Mouse (Mus musculus): ENCODE measurements at regions not wholly inside any gene's neighbourhood (a gene's known extent, or its start where the extent isn't known, plus 50 kb on each side); places are given as distances from the start of the nearest gene placed in this dataset.
A peak's percentile ranks its signal among the peaks of the same experiment; 100 is the strongest.

DNA sequence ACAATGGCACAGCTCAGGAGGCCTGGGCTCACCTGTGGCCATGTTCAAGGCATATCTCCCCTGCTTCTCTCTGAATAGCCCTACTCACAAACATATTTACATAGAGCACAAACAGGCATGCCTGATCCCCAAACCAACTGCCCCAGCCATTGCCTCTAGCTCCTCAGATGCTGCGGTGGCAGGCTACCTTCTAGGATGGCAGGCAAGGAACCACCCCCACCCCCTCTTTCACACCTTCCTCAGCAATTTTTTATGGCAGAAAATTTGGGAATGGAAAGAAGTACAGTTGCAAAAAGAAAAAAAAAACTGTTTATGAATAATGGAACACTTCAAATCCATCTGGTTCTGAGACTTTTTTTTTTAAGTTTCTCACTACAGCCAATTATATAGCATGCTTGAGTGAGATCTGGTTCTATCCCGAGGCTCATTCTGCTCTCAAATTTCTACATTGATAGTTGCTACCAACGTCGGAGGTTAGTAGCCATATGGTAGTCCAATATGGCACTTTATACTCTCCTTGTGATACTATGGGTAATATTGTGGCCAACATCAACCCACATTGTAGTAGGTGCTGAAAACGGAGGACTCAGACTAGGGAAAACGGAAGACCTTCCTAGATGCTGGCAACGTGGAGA is 136.8 kb upstream of the Gm10295 start:
- no peak for DNase-seq (ENCODE audit: low spot score in 2 of 2)

DNA sequence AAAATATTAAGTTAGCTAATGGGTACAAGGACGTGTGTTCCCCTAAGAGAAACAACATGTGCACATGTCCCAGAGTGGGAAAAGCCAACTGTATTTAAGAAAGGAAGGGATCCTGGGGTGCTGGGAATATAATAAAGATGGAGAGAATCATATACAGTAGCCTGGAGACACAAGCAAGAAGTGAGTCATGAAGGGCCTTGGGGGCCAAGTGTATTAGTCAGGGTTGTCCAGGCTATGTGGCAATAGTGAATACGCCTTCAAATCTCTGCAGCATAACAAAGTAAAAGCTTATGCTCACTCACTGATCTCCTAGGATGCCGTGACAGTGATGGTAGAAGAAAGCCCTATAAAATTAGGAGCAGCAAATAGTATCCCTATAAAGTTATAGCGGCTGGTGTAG is 124.1 kb upstream of the Gm10295 start:
- no peak for DNase-seq (ENCODE audit: low spot score in 2 of 2)

DNA sequence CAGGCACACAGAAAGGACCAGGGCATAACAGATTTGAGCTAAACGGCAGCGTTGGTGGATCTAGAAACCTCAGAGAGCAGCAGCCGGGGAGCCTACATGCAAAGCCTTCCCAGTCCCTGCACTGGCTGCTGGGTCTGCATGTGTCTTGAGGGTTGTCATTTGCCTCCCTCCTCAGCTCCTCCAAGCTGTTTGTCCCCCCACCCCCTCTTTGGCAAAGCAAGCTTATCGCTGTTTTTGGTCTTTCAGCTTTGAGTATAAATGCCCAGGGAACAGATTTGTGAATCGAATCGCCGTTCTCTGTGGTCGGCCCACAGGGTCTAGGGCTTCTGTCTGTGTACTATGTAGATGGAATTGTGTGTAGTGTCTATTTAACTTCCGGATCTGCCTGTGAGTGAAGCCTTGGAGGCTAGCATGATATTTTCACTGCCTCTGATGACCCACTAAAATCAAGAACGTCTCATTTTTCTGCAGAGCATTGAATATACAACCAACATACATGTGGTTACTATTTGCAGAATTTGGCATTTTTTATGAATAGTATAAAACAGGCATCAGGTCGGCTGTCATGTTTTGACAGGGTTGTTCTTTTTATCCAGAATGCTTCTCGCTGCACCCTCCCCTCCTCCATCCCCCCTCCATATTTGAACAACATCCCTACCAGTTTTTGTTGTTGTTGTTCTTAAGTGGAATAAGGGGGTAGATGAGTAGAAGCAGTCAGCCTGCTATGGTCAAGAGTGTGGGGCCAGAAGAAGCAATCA is 121.3 kb upstream of the Gm10295 start:
- peak; percentile 9 to 18 for DNase-seq (ENCODE audit: low spot score in 2 of 2)

DNA sequence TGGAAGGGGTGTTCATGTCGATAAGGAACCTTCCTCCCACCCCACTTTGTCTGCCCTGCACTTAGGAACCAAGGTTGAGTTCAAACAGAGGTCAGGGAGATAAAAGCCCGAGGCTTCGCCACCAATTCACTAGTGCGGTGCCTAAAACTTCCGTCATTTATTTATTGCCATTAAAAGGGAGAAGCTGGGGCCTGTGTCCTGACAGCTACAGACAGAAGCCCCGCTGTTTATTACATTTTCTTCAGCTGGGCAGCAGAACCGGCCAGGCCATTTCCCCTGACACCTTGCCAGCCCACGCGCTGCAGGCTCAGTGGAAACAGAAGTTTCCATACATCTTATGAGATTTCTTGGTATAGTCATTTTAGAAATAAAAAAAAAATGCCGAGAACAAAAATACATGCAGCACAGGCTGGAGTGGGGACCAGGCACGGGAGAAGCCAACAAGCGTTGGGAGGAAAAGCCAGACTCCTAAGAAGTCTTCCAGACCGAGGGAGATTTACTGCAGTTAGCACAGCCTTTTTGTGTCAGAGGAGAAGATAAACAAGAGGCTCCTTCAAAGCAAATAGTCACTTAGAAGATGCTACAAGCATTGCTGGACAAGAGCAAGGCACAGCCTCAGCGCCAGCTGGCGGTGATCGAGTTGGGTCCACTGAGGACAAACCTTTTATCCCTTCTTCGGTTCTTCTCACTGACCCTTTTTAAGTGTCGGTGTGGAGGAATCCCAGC is 120.5 kb upstream of the Gm10295 start:
- no peak for DNase-seq (ENCODE audit: low spot score in 2 of 2)

DNA sequence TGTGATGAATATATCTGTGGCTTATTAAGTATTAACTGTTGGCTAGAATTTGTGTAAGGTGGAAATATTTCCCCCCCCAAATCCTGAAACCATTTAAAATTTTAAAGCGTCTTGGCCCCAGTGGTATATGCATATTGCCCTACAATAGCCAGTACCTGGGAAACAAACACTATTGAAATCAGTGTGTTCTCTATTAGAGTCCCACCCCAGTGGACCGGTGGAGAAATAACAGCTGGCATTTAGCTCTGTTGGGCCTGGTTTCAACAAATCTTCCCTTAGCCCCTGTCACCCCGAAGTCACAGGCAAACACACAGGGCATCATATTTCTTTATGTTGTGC is 120.0 kb upstream of the Gm10295 start:
- no peak for DNase-seq (ENCODE audit: low spot score in 2 of 2)

DNA sequence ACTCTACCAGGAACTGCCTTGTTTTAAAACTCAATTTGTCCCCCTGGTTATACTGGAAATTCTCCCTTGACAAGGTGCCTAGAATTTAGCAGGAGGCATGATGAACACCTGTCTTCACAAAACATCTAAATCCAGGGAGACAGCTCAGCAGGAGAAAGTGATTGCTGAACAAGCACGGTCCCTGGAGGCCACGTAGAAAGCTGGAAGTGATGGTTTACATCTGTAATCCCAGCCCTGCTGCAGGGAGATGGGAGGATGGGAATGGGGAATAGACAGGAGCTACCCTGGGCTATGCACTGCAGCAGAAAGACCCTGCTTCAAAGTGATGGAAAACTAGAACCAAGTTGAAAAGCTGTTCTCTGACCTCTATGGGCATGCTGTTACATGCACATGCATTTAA is 119.1 kb upstream of the Gm10295 start:
- no peak for DNase-seq (ENCODE audit: low spot score in 2 of 2)

DNA sequence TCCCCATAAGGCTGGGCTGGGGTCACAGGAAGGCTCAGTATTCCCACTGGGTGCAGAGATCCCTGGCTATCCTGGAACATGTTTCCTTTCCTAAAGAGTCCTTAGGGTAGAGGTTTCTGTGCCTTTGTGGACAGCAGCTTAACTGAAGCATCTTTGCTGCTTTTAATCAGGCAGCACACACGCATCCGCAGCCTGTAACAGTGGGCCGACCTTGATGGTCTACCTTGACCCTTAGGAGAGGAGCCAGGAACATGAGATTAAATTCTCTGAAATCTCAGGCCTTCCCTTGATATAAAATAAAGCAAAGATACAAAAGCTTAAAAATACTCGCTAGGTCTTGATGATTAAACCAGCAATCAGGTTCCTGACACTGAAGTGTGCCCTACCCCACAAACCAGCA is 118.7 kb upstream of the Gm10295 start:
- DNase-seq (ENCODE audit: low spot score in 2 of 2) = no peak

DNA sequence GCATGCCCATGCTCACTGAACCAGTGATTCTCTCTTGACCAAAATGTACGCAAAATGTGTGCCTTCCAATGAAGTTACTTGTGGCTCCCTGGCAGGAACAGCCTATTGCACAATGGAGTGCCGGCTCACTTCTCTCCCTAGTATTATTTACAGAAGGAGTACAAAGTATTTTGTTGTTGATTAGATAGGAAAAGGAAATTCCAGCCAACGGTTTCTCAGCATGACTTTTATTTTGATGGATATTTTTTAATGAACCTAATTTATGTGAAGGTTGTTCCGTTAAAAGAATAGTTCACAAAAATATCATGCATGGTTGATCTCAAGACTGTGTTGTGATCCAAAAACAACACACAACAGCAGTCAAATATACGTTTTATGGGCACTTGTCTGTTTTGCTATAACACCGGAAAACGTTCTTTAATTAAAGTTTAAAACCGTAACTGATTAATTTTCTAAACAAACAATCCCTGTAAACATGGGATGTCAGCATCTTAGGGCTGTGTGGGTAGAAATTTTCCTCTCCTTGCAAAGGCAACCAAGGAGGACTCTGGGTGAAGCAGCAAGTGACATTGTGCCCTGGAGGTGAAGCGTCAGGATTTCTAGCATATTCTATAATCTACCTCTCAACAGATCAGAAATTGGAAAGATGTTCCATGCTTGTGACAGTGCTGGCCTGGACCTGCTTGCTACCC is 116.3 kb upstream of the Gm10295 start:
- DNase-seq (ENCODE audit: low spot score in 2 of 2) = no peak

DNA sequence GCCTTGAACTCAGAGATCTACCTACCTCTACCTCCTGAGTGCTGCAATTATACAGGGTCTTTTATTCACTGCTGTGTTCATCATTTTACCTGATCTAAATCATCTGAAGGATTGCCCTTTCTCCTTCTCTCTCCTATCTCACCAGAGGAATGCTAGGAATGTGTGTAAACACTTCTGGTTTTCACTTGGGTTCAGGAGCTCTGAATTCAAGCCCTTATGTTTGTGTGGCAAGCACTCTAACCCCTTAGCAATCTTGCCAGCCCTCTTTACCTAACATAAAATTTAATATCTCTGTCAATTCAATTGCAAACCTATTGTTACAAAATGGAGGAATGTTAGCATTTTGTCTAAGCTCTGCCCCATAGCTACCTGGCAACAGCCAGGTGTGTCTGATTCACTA is 112.8 kb upstream of the Gm10295 start:
- no peak for DNase-seq (ENCODE audit: low spot score in 2 of 2)

DNA sequence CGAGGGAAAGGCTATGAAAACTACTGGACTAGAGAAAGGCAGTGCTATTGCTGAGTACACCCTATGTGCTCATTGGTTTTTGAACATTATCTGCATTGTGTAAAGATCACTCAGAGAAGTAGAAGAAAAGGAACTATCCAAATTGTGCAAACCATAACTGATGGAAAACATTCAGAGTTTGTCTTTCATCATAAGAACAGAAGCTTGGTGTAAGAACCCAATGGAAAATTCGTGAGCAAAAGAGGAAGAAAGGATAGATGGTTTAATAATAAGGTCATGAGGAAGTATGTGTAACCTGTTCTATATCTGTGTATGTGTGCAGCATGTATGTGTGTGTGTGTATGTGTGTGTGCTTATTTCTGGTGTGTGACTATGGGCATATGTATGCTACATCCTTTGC is 112.3 kb upstream of the Gm10295 start:
- DNase-seq (ENCODE audit: low spot score in 2 of 2) = no peak

DNA sequence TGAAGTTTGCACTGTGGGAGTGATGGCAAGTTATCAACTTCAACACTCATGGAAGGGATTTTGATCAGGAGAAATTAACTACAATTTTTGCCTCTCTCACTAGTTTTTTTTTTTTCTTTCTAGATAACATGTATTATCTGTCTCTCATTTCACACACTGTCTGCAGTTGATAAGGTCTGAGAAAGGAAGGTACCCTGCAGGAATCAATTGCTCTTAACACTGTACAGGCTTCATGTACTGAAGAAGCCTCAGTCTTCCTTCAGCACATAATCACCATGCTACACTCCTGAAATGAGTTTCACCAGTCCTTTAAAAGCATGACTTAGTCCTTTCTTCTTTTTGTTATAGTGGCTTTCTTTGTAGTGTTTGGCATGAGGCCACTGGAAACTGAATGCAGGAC is 108.5 kb upstream of the Gm10295 start:
- DNase-seq (ENCODE audit: low spot score in 2 of 2) = no peak

DNA sequence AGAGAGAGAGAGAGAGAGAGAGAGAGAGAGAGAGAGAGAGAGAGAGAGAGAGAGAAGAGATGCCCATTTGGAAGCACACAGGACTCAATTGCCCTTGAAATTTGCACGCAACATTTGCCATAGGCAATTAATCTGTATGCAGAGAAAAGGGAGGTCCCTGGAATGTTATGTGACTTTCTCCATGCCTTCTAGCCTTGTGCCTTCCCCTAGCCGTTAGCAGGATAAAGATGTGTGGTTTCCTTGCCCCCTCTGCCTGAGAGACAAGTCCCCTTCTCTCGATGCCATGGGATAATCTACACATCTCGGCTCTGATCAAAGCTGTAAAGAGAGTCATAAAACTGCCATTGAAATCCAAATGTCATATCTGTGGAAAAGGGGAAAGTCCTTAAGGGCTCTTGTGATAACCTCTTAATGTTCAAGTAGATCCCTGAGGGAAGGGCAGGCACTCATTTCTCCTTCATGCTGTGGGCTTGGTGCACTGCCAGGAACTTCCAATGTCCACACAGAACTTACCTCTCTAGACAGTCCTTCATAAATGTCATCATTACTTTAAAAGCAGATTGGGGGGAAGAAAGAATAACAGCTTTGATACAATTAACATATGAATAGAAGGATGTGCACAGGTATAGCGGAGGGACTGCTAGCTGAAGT is 106.9 kb upstream of the Gm10295 start:
- no peak for DNase-seq (ENCODE audit: low spot score in 2 of 2)

DNA sequence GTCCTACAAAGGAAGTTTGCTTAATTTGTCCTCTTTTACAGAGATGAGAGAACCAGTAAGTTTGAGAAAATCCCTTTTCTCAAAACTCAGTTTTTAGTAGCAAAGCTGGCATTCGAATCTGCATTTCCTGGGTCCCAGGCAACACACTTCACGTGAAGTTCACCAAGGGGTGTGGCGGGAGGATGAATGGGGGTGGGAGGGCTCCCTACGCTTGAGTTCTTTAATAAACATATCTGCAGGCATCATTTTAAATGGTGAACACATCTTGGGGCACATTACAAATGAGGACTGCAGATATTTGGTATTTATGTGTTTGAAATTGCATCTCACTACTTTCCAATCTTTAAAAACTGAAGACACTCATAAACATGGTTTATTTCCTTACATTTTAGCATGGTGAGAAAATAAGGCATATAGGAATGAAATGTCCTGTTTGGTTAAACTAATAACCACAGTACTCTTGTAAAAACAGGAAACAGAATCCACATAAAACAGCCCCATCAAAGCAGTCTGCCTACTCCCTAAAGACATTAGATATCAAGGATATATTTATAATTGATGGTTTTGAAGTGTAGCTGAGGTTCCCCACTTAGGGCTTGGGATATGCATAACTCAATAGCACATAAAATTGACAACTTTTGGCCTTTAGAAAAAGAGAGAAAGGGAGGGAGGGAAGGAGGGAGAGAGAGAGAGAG is 106.3 kb upstream of the Gm10295 start:
- DNase-seq (ENCODE audit: low spot score in 2 of 2) = no peak

DNA sequence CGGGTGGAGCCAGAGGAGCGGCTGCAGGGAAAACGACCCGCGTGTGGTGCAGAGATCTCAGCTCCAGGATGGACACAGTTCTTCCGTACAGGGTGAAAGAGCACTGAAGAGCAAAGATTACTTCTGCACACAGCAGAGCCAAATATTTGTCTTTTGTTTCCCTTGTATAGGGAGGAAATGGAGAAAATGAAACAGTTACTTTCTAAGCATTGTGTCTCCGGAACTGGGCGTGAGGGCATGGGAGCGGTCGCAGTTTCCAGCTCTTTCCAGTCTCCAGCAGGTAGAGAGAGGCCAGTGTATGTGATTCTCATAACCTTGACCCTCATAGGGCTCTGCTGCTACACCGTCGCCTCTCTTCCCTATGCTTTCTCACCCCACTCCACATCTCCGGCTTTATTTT is 105.1 kb upstream of the Gm10295 start:
- DNase-seq (ENCODE audit: low spot score in 2 of 2) = no peak

DNA sequence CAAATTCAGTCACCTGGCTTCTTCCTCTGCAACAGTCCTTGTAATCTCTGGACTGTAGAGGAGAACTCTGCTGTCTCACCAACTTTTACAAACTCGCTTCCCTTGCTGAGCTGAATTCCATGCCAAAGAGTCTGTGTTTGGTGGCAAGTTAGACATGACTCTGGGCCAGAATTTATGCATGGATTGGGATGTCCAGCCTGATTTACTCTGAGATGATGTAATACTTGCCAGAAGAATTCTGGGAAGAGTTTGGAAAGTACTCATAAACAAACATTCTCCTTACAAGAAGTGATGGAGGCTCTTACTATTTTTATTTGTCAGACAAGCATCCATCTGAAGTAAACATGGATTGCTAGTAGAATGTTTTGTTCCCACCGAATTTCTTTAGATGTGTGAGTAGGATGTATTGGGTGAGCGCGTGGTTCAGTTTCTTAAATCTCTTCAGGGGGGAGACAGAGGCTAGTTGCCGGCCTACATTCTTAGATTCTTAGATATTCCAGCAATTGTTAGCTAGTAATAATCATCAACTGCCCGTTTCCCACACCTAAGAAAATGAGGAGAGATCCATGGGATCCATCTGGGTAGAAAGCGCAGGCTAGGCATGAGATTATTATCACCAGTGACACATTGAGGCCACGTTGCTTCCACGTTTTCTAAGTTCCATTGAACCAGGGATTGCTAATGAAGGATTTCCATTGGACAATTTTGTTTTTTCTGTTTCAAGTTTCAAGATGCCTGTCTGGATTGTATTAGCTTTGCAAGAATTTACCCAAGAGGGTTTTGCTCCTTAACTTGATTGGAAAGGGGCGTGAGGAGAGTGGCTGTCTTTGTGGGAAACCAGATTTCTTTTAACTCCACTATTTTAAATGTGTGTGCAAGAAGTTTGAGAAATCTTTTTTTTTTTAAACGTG is 89.3 kb upstream of the Gm10295 start:
- DNase-seq (ENCODE audit: low spot score in 2 of 2) = no peak

DNA sequence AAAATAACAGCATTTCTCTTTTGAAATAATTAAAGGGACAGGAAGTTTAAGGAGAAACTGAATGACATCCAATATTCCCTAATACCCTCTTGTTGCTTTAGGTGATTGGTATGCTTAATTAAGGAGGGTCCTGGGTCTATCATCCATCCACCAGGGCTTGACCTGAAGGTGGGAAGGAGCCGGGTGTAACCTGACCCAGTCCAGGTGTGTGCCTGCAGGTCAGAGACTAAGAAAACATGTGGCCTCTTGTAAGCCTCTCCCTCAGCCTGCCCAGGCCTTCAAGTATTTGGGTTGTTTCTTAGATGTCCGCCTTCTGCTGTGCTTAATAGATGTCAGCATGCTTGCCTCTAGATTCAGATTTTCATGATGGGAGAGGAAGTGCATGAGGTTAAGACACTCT is 74.7 kb upstream of the Gm10295 start:
- no peak for DNase-seq (ENCODE audit: low spot score in 2 of 2)

DNA sequence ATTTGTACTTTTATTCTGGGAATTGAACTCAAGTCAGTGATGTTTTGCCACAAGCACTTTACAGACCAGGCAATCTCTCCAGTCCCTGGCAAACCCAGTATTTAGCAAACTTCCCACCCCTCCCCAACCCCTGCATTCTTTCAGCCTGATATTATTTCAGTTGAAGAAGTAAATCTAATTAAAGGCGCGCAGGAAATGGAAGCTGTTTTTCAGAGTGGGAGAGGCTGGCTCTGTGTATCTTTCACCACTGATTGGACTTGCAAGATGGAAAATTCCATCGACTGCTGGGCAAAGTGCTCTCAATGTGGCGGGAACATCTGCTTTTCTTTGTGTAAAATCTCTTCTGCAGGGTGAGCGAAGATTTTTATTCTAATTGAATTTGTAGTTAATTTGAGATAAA is 68.0 kb upstream of the Gm10295 start:
- no peak for DNase-seq (ENCODE audit: low spot score in 2 of 2)

DNA sequence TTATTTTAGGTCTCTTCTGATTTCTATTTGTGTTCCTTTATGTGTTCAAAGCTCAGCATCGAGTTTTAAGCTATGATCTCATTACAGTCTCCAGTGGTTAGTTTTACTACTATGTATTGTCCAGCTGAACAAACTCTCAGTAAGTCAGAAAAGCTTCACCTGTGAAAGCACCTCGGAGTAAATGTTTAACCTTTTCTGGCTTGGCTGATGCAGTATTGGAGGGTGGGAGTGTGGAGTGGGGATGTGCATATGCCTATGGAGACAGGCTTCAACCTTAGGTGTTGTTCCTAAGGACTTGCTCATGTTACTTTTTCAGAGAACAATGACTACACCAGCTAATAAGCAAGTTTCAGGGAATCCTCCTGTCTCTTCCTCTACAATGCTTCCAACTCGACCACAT is 67.6 kb upstream of the Gm10295 start:
- DNase-seq (ENCODE audit: low spot score in 2 of 2) = no peak

DNA sequence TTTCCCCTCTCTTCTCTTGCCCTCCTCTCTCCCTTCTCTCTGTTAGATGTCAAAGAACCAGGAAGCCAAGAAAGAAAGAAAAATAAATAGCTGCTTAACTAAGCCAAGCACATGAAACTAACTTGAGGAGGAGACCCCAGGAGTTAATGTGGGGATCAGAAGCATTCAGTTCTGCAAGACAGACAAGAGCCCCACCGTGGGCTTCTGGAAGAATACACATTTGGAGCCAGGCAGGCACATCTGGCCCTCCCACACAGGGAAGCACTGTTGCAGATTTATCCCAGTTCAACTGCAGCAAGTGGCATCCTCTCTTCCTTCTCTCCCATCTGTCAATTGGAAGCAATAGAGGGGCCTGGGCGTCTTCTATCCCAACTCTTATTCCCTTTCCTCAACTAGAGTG is 63.5 kb upstream of the Gm10295 start:
- no peak for DNase-seq (ENCODE audit: low spot score in 2 of 2)

DNA sequence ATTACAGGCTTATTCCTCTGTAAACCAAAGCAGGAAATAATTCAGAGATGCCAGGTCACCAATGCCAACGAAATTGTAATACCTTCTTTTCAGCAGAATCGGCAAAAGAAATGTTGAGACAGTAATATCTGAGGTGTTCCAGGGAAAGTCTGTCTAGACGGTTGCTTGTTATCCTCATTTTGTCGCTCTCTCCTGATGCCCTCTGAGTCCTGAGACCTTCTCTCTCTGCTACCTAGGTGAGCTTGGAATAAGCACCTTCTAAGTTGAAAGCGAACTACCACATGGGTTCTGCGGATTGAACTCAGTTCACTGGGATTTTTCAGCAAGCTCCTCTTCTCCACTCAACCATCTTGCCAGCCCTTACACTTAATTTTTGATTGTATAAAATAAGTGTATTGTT is 61.8 kb upstream of the Gm10295 start:
- no peak for DNase-seq (ENCODE audit: low spot score in 2 of 2)
